Mouse (Mus musculus): Measurements from ENCODE around the gene Lcp2.

The Lcp2 gene

DNA sequence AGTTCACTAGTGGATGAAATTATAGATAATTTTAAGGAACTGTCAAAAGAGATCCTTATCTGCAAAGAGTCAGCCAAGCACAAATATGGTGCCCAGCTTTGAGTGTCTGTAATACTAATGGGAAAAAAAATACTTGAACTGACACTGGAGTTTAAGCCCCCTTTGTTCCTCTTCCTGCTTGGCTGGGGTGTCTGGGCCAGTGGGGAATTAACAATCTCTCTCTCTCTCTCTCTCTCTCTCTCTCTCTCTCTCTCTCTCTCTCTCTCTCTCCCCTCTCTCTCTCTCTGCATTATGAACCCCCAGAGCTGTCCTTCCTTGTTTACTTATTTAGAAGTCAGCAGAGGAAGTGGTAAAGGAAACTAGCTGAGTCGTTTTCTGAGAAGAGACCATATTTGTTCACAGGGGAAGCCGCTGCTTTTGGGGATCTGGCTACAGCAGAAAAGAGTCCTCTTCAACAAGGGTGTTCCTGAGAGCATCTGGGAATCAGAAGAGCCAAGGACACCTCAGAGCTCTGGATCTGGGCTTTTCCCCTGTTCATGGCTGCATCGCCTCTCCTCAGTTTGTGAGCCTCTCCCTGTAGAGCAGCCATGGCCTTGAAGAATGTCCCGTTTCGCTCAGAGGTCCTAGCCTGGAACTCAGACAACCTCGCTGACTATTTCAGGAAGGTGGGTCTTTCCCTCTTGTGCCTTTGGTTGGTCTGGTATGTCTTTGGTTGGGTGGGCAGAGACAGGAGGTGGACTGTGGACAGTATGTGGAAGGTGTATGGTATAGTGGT lies at the start of gene Lcp2:
TSS of gene Lcp2 (plus strand) at position 154 of the 775 bp plus-strand sequence.
- CTCF ChIA-PET: interaction anchor here in 2 of 4 experiments (0.6 to 0.7 kb wide), 2 partner anchors 76 to 944 kb away, joined by 3 to 6 read pairs; no protein-coding TSS in a partner anchor
- POLR2A ChIA-PET: no interaction called here

DNA sequence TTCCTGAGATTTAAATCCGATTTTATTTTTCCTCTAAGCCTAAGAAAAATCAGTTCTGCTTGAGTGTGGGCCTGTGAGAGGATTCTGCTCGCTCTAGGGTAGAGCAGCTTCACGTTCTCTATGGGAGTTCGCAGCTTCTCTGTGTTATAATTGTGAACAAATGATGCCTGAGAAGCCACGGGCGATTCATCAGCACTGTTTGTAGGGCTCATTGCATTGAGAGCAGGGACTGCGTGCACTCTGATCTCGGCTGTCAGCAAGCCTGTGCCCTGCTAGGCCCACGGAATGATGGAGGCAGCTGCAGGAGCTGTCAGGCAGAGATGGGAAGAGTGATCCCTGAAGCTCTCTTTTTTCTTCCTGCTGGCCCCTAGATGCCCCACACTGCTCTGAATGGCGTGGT lies 48.5 kb upstream of the Lcp2 start:
- CTCF ChIA-PET: interaction anchor here in 1 of 4 experiments (0.6 kb wide), 1 partner anchor 10 kb away, joined by 3 read pairs; no protein-coding TSS in a partner anchor

DNA sequence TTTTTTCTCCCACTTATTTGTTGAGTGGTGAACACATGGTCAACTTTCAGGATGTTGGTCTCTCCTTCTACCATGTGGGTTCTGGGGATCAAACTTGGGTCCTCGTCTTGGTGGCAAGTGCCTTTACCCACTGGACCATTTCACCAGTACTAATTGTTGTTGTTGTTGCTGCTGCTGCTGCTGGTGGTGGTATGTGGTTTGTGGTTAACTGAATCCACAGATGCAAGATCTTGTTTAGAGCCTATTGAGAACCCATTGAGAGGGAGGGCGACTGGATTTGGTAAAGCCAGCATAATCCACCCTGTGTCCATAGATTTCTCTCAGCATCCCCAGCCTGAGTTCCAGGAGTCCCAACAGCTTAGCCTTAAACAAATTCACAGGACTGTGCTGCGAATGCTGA lies 46.3 kb upstream of the Lcp2 start:
- POLR2A ChIA-PET: no interaction called here

More for the DNA sequence above, 48.5 kb upstream of the Lcp2 start:
- POLR2A ChIA-PET: no interaction called here

DNA sequence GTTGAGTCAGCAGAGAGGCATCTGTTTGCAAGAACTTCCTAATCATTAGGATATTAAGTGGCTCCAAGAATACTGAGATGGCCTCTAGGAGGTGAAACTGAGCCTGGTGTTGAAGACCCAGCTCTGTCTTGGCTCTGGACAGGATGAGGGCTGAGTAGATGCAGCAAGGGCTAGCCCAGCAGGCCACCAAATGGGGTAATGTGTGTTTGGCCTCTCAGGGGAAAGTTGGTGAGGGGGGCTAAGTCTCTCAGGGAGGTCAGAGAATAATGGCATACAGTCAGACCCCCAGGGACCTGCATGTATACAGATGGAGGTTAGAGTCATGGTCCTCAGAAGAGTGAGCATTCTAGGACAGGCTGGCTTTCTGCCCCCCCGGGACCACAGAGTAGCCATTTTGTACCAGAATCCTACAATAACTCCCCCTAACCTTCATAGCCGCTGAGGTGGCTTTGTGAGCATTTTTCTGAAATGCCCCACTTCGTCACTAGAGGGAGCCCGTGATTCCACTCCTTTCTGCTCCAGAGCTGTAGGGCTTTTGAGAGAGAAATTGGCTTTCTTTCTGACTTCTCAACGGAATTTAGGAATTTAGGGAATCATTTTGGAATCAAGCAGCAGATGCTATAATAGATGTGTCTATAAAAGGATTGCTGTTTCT lies 44.7 kb upstream of the Lcp2 start:
- POLR2A ChIA-PET: interaction anchor here in 1 of 4 experiments (0.9 kb wide), 1 partner anchor 9 kb away, joined by 3 read pairs; the partner anchor contains the start of gene Kcnip1
- CTCF ChIA-PET: interaction anchor here (0.5 to 1.7 kb wide), 22 partner anchors 10 to 1952 kb away, joined by 3 to 16 read pairs (median 3); partner anchors contain the start of gene Kcnip1 (in 1 of the 4)

More for the DNA sequence above, 46.3 kb upstream of the Lcp2 start:
- CTCF ChIA-PET: interaction anchor here in 1 of 4 experiments (1.0 to 1.2 kb wide), 2 partner anchors 9 to 256 kb away, joined by 3 to 4 read pairs; no protein-coding TSS in a partner anchor

DNA sequence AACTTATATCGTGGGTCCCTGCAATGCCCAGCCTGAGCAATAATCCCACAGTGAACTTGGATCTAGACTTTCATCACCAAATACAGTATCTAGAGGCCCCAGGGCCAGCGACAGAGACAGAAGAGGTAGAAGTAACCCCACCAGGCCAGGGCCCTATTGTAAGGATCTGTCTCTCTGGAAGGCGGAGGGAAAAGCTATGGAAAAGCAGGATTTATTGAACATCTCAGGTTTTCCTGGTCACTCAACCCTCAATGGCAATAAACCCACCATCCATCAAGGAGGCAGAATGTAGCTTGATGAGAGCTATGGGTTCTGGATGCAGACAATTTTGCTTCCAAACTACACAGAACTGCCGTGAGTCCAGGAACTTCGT lies 44.1 kb upstream of the Lcp2 start:
- ChIA-PET CTCF (interaction anchor here (0.6 to 1.7 kb wide), 20 partner anchors 10 to 1952 kb away, joined by 3 to 16 read pairs (median 3); partner anchors contain the start of gene Kcnip1 (in 1 of the 4)), POLR2A (no interaction called here)

DNA sequence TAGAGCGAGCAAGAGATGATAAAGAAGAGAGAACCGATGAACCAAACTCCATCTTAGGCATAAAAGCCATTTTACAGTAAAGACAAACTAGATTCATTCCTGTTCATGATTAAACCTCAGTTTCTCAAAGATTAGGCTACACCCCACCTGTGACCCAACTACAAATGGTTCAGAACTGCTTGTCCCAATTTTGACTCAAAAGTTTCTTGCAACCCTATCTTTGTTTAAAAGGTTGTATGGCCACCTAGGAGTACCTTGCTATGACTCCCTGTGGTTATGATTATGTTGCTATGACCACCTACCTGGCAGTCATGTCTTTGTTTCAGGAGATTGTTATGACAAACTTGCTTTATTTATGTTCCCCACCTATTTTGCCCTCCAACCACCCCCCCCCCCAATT lies 39.1 kb upstream of the Lcp2 start:
- ChIA-PET POLR2A (interaction anchor here in 2 of 4 experiments (0.7 to 1.7 kb wide), 2 partner anchors 63 to 271 kb away, joined by 3 to 4 read pairs; no protein-coding TSS in a partner anchor), CTCF (interaction anchor here in 1 of 4 experiments (0.6 kb wide), 1 partner anchor 26 kb away, joined by 4 read pairs; no protein-coding TSS in a partner anchor)

DNA sequence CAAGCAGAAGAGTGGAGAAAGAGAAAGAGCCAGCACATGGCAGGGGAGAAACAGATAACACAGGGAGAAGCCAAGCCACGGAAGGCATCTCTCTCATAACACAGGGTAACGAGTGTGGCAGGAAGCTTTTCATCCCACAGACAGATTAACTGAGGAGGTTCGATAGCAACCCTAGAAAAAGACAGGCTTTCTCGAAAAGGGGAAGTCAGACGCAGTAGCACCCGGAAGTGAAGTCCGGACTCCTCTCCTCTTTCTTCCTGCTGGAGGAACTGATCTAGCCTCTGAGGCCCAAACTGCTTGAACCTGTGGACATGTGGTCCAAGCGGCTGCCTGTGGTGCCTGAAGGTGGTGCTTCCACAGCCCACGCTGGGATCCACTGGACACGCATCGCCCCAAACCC lies 38.5 kb upstream of the Lcp2 start:
- CTCF ChIA-PET: interaction anchor here (0.7 to 1.3 kb wide), 21 partner anchors 11 to 283 kb away, joined by 3 to 15 read pairs (median 4); no protein-coding TSS in a partner anchor
- POLR2A ChIA-PET: interaction anchor here in 2 of 4 experiments (0.8 to 1.7 kb wide), 3 partner anchors 58 to 76 kb away, joined by 3 to 6 read pairs (median 4); no protein-coding TSS in a partner anchor

DNA sequence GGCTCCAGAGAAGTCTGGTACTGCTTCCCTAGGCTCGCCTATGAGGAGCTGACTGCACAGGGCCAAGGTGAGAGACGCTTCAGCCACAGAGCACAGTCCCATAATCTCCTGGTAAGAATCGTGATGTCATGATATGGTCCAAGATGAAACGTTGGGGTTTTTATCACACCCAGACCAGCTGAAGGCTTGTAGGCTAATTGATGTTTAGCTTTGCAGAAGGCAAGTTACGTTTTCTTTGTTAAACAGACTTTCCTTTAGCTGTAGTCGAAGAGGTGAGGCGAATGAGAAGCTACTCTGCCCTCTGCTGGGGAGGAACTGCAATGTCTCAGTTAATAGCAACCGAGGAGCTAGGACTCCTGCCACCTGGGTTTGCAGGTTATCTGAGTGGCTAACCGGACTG lies 38.0 kb upstream of the Lcp2 start:
- POLR2A ChIA-PET: interaction anchor here in 2 of 4 experiments (0.8 to 1.7 kb wide), 3 partner anchors 57 to 77 kb away, joined by 3 to 6 read pairs (median 4); no protein-coding TSS in a partner anchor
- CTCF ChIA-PET: interaction anchor here (0.5 to 1.3 kb wide), 35 partner anchors 9 to 829 kb away, joined by 3 to 15 read pairs (median 3); partner anchors contain the start of gene Kcnip1 (in 1 of the 4)

DNA sequence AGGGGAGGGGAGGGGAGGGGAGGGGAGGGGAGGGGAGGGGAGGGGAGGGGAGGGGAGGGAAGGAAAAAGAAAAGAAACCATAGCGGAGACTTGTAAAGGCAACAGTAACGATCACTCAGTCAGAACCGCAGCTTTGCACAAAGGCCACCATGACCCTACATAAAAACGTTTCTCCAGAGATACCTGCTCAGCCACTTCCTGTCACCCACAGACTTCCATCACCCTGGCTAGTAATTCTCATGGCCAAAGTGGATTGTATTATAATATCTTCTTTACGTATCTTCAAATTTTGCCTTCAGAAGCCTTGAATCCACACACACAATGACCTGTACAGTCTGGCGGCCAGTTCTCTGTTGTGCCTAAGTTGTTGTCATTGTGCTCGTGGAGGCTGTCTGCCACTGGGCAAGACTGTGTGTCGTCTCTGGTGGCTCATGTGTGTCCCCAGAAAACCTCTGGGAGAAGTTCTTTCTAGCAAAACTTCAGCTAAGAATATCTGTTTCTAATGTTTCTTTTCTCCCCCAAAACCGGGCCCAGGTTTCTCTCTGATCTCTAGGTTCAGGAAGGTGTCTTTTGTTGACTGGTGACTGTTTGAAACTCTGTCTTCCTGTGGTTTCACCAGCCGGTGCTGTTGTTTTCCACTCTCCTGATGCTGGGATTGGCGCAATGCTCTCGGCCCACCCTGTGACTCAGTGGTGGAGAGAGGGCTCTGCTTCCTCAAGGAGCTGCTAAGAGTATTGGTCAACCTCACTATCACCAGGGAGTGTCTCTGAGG lies 37.2 kb upstream of the Lcp2 start:
- POLR2A ChIA-PET: interaction anchor here (0.6 to 1.7 kb wide), 5 partner anchors 10 to 1075 kb away, joined by 3 to 4 read pairs (median 3); no protein-coding TSS in a partner anchor
- CTCF ChIA-PET: interaction anchor here (0.5 to 1.3 kb wide), 32 partner anchors 10 to 830 kb away, joined by 3 to 15 read pairs (median 3); partner anchors contain the start of gene Kcnip1 (in 1 of the 4)

DNA sequence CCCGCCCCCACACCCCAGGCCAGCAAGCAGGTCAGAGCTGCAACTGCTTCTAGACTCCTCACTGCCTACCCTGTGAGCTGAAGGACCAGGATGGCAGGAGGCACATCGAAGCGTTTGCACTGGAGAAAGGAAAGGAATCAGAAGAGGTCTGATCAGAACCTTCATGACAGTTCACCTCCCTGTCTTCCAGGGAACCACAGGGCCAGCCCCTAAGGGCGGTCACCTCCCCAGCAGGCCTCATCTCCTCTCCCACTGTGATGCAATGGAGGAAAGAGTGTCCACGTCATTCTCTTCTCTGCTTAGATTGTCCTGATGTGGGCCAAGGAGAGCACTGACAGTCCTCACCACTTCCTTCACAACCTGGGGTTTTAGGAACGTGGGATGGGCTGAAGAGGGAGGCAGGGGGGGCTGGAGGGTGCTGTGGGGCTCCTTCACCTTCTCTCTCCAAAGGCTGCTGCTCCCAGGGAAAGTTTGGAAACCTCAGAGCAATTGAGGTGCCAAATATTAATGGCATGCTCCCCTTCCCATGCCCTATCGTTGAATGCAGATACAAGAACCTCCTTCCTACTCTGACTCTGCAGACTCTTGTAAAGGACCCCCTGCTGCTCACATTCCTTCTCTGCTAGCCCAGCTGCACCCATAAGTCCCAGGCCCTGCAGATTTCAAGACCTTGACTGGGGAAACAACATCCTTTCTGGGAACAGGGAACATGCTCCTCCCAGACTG lies 36.4 kb upstream of the Lcp2 start:
- ChIA-PET POLR2A (interaction anchor here in 3 of 4 experiments (0.5 to 0.7 kb wide), 4 partner anchors 9 to 1074 kb away, joined by 3 read pairs; no protein-coding TSS in a partner anchor), CTCF (interaction anchor here in 2 of 4 experiments (1.3 to 1.5 kb wide), 3 partner anchors 10 to 76 kb away, joined by 3 to 4 read pairs (median 4); partner anchors contain the start of gene Kcnip1 (in 1 of the 2))

DNA sequence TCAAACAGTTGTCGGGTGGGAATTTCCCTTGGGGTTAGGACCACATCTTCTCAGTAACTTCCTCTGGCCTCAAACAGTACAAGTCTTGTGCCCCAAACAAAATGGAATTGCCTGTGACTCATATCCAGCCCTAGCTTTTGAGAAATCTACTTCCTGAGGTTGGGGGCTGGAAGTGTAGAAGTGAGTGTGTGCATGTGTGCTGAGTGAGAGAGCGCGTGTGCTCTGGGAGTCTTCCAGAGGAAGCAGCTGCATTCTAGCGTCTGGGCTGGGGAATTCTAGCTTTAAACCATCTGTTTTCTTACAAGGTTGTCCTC lies 35.9 kb upstream of the Lcp2 start:
- POLR2A ChIA-PET: no interaction called here
- CTCF ChIA-PET: interaction anchor here in 2 of 4 experiments (1.4 to 1.5 kb wide), 2 partner anchors 10 to 77 kb away, joined by 4 read pairs; no protein-coding TSS in a partner anchor

DNA sequence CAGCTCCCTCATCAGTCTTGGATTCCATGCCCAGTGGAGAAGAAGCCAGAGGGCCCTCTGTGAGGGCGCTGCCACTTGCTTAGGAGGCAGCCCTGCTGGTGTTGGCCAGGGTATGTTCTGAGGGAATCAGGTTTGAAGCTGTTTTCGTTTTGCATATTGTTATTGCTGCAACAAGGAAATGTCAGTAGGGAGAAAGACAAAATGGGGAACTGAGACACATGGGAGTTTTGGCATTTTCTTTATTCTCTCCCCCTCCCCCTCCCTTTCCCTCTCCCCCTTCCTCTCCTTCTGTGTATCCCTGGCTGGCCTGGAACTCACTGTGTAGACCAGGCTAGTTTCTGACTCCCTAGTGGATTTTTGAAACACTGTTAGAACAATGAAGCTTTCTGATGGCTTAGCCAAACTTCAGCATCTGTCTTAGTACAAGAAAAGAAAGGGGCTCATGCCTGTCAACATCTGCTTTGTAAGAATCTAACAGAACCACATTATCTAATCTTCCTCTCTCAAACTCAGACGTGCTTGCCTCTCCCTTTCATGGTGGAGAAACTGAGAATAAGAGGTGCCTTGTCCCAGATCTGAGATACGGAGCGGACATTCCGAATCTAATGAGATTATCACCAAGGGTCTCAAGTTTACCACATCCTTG lies 34.6 kb upstream of the Lcp2 start:
- POLR2A ChIA-PET: no interaction called here
- CTCF ChIA-PET: interaction anchor here in 1 of 4 experiments (1.4 kb wide), 1 partner anchor 78 kb away, joined by 4 read pairs; no protein-coding TSS in a partner anchor

DNA sequence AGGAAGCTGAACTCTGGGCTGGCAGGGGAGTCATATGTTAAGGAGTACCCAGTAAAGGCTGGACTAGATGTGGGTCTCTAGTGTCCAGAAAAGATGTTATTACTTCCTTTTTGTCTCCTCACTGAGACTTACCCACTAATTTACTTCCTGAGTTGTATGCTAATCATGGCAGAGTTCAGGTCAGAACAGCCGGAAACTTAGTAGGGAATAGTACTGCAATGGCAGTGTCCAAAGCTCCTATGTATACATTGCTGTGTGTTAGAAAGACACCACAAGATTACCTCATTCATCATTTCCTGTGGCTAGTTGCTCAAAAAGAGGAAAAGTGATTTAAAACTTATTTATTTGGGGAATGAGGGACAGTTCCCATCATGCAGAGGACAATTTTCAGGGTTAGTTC lies 21.6 kb upstream of the Lcp2 start:
- CTCF ChIA-PET: no interaction called here

DNA sequence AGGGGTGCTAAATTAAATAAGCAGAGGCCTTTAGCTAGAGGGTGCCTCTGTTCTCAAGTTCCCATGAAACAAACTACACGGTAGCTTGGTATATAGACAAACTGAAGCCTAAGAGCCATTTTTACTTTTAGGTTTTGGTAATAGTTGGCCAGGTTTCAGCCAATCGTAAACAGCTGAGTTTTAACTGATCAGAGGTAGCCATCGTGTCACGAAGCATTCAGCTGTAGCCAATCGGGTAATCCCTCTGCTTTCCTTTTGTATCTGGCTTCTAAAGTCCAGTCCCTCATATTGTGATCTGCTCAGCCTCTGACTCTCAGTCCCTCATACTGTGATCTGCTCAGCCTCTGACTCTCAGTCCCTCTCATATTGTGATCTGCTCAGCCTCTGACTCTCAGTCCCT lies 17.1 kb upstream of the Lcp2 start:
- CTCF ChIA-PET: interaction anchor here in 1 of 4 experiments (0.6 kb wide), 1 partner anchor 21 kb away, joined by 3 read pairs; no protein-coding TSS in a partner anchor
- POLR2A ChIA-PET: no interaction called here

More for the DNA sequence above, 21.6 kb upstream of the Lcp2 start:
- POLR2A ChIA-PET: no interaction called here

DNA sequence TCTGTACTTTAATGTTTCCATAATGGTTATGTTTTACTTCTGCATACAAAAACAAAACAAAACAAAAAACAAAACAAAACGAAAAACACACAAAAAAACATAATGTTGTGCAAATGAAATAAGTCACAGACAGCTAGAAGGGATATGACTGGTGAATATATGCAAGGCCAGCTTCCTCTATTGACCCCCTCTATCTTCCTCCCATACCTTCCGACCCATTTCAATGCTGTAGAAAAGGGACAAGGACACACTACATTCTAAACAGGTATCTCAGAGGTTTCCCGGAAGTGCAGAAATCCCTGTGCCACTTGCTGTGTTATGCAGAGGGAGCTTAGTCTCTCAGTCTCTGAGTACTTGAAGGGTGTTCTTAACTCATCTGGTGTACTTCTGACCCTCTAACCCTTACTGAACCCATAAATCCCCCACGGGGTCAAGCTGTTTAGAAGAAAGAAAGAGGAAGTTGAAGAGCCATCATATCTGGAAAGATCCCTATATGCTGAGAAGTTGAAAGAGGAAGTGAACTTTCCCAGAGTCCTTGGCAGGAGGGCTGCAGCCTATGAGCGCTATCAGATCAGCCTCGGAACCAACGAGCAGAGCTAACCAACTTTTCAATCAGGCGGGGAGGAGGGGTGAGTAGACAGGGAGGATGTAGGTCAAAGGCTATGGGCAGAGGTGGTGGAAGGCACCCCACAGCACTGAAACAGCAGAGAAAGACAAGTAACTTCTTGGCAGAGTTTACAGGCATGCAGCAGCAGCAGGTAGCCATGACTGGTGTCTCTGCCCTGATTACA lies 15.5 kb upstream of the Lcp2 start:
- ChIA-PET POLR2A (interaction anchor here in 1 of 4 experiments (0.8 kb wide), 1 partner anchor 14 kb away, joined by 4 read pairs; no protein-coding TSS in a partner anchor), CTCF (interaction anchor here in 2 of 4 experiments (0.7 to 0.9 kb wide), 2 partner anchors 22 kb away, joined by 3 read pairs; no protein-coding TSS in a partner anchor)

DNA sequence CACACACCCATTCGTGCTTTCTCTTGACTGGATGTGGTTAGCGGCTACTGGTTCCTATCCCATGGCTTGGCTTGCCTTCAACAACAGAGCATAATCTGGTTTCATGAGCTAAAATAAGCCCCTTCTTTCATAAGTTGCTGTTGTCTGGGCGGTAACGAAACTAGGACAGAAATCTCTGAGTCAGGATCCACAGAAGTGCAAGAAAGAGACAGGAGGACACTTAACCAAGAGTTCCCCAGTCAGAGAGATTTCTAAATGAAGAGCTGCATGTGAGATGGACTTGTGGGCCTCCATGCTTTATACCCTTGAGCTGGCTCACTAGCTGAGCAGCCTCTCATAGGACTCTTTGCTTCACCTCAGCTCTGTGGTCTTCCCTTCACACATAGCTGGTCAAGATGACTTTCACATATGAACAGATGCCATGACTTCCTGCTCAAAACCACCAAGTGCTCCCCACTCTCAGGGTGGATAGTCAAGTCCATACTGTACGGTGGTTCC lies 12.7 kb upstream of the Lcp2 start:
- CTCF ChIA-PET: interaction anchor here in 2 of 4 experiments (0.6 to 1.5 kb wide), 3 partner anchors 25 to 320 kb away, joined by 3 to 4 read pairs (median 3); no protein-coding TSS in a partner anchor
- POLR2A ChIA-PET: no interaction called here

Measured in embryonic stem cell, embryonic (primary cell).